ENCODE assay signal across 21 mouse cellular contexts in the genomic region with DNA sequence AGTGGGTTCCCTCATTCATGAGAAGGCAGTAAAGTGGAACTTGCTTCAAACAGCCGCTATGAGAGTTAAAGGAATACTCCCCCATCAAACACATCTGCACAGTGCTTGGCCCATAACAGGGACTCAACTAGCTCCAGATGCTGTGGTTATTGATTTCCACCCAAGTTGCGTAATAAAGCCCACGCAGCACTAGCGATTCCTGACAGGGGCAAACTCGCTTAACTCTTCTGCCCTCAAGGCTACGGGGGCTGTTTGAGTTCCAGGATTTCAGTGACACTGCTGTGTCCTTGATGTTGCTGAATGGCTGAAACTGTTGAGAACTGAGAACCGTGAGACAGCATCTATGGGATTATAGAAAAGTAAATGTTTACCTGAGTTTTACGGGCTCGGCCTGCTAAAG. TPM values are rescaled to one million over a fixed set of nuclear protein-coding genes. Genes with fewer than 3 reads are reported as not detected.
DNase-seq lines count a peak whose midpoint lies in the region; ATAC-seq and TF ChIP-seq lines count a peak whose summit lies in the region.
"Had no signal": no experiment of that assay in that cellular context is flagged by ENCODE, and none has a peak within 500 bp of the region (broad histone marks: within the 10 kb centered on the region; RNA-seq: fewer than 3 reads in every experiment).

No protein-coding gene starts in this region.

- no peak overlapping the region for H3K4me2 ChIP-seq in kidney, postnatal 0 days (ENCODE audit: low read length)
- H3K4me2 ChIP-seq in embryonic facial prominence, embryonic 13.5 days = no peak overlapping the region; the same call in 1 of the 2 replicates
- H3K4me2 ChIP-seq in limb, embryonic 14.5 days (replicated peaks; ENCODE audit: low read depth, low read length, severe bottlenecking) = 0 out of 2 replicates have a peak overlapping the region, but pooled peaks have one; percentile 7
- no peak overlapping the region for H3K4me2 ChIP-seq in hindbrain, embryonic 14.5 days (replicated peaks)
- H3K4me2 ChIP-seq: hindbrain, embryonic 12.5 days; midbrain, embryonic 12.5 days; neural tube, embryonic 12.5 days had no signal

- no peaks in the 10 kb centered on the region for H3K27me3 ChIP-seq in kidney, postnatal 0 days (ENCODE audit: insufficient read depth, low read length)
- H3K27me3 ChIP-seq in embryonic facial prominence, embryonic 13.5 days = no peaks in the 10 kb centered on the region
- H3K27me3 ChIP-seq in limb, embryonic 14.5 days (ENCODE audit: control insufficient read depth, insufficient read depth, low read length) = no peaks in the 10 kb centered on the region
- H3K27me3 ChIP-seq in hindbrain, embryonic 14.5 days (ENCODE audit: control insufficient read depth, insufficient read depth, low read length) = no peaks in the 10 kb centered on the region
- H3K27me3 ChIP-seq: hindbrain, embryonic 12.5 days; midbrain, embryonic 12.5 days; neural tube, embryonic 12.5 days had no signal

- no peak for TF ChIP-seq POLR2A in limb, embryonic 14.5 days (IDR thresholded peaks at IDR 0.05; ENCODE audit: borderline replicate concordance, extremely low read depth, insufficient read depth, insufficient read length)

- WGBS in kidney, postnatal 0 days = 46% methylated on average over 9 of the region's 9 CpGs
- 35% methylated on average over 9 of the region's 9 CpGs for WGBS in embryonic facial prominence, embryonic 13.5 days
- WGBS in limb, embryonic 14.5 days = 24% methylated on average over 9 of the region's 9 CpGs
- WGBS in hindbrain, embryonic 14.5 days = 87% methylated on average over 9 of the region's 9 CpGs

- no peaks in the 10 kb centered on the region for H3K9me3 ChIP-seq in kidney, postnatal 0 days (replicated peaks; ENCODE audit: low read length)
- no peaks in the 10 kb centered on the region for H3K9me3 ChIP-seq in embryonic facial prominence, embryonic 13.5 days
- H3K9me3 ChIP-seq in limb, embryonic 14.5 days (ENCODE audit: control insufficient read depth, low read length) = no peaks in the 10 kb centered on the region
- H3K9me3 ChIP-seq in hindbrain, embryonic 14.5 days (ENCODE audit: control insufficient read depth, low read length) = no peaks in the 10 kb centered on the region
- H3K9me3 ChIP-seq: hindbrain, embryonic 12.5 days; midbrain, embryonic 12.5 days; neural tube, embryonic 12.5 days had no signal

- no peaks in the 10 kb centered on the region for H3K36me3 ChIP-seq in kidney, postnatal 0 days (ENCODE audit: insufficient read depth, low read length)
- H3K36me3 ChIP-seq in embryonic facial prominence, embryonic 13.5 days = no peaks in the 10 kb centered on the region
- H3K36me3 ChIP-seq in limb, embryonic 14.5 days (ENCODE audit: control insufficient read depth, insufficient read depth, low read length) = no peaks in the 10 kb centered on the region
- H3K36me3 ChIP-seq in hindbrain, embryonic 14.5 days (replicated peaks; ENCODE audit: control insufficient read depth, insufficient read depth) = no peaks in the 10 kb centered on the region
- H3K36me3 ChIP-seq: hindbrain, embryonic 12.5 days; midbrain, embryonic 12.5 days; neural tube, embryonic 12.5 days had no signal

- H3K9ac ChIP-seq in kidney, postnatal 0 days (ENCODE audit: low read depth, low read length) = no peak overlapping the region
- H3K9ac ChIP-seq in embryonic facial prominence, embryonic 13.5 days = no peak overlapping the region
- H3K9ac ChIP-seq in limb, embryonic 14.5 days (ENCODE audit: low read depth, low read length, severe bottlenecking) = no peak overlapping the region
- no peak overlapping the region for H3K9ac ChIP-seq in hindbrain, embryonic 14.5 days
- H3K9ac ChIP-seq: hindbrain, embryonic 12.5 days; midbrain, embryonic 12.5 days; neural tube, embryonic 12.5 days had no signal

- DNase-seq in gastrocnemius, postnatal 25 days = peak; percentile 16
- DNase-seq in gastrocnemius, postnatal 10 days = no peak
- peak; percentile 9 for DNase-seq in kidney, postnatal 0 days (ENCODE audit: low spot score)
- no peak for DNase-seq in kidney, postnatal 4 days
- DNase-seq in limb, embryonic 14.5 days (ENCODE audit: low spot score) = peak; percentile 58
- DNase-seq in hindbrain, embryonic 14.5 days (ENCODE audit: low spot score) = no peak
- no peak for DNase-seq in ovary, postnatal 14 days (ENCODE audit: low spot score)
- DNase-seq: cerebellum, adult 2 months; cerebellum, postnatal 36 days; heart, adult 2 months; kidney, postnatal 10 days; lung, postnatal 10 days; right cerebral cortex, adult 18-20 months; thymus, adult 18-20 months had no signal

- ATAC-seq in kidney, postnatal 0 days (replicated peaks; ENCODE audit: low FRiP score, low read depth) = no peak
- no peak for ATAC-seq in embryonic facial prominence, embryonic 13.5 days (ENCODE audit: insufficient number of reproducible peaks, insufficient read depth, low FRiP score, low TSS enrichment, low read depth)
- 0 out of 2 replicates have a peak, but pooled peaks have one; percentile 26 for ATAC-seq in limb, embryonic 14.5 days (ENCODE audit: low FRiP score, low read depth)
- ATAC-seq in hindbrain, embryonic 14.5 days (ENCODE audit: low FRiP score) = no peak
- ATAC-seq: forebrain, embryonic 14.5 days; Patski had no signal

- H3K4me3 ChIP-seq in kidney, postnatal 0 days (replicated peaks; ENCODE audit: low read depth, low read length) = no peak overlapping the region
- H3K4me3 ChIP-seq in embryonic facial prominence, embryonic 13.5 days = no peak overlapping the region
- no peak overlapping the region for H3K4me3 ChIP-seq in limb, embryonic 14.5 days (replicated peaks; ENCODE audit: low read length)
- H3K4me3 ChIP-seq in hindbrain, embryonic 14.5 days (replicated peaks; ENCODE audit: low read length) = no peak overlapping the region
- H3K4me3 ChIP-seq: heart, adult 2 months; hindbrain, embryonic 12.5 days; midbrain, embryonic 12.5 days; neural tube, embryonic 12.5 days had no signal

- no peaks in the 10 kb centered on the region for H3K4me1 ChIP-seq in kidney, postnatal 0 days (replicated peaks; ENCODE audit: insufficient read depth, low read length)
- peaks cover 15% of the 10 kb centered on the region for H3K4me1 ChIP-seq in embryonic facial prominence, embryonic 13.5 days
- peaks cover 11% of the 10 kb centered on the region; the same call in 1 of the 2 replicates for H3K4me1 ChIP-seq in limb, embryonic 14.5 days (ENCODE audit: control insufficient read depth, insufficient read depth, low read length)
- 0 out of 2 replicates have a peak, but pooled peaks cover 6% of the 10 kb centered on the region for H3K4me1 ChIP-seq in hindbrain, embryonic 14.5 days (replicated peaks; ENCODE audit: control insufficient read depth, insufficient read depth, low read length)
- H3K4me1 ChIP-seq: hindbrain, embryonic 12.5 days; midbrain, embryonic 12.5 days; neural tube, embryonic 12.5 days had no signal

- no peak overlapping the region for H3K27ac ChIP-seq in kidney, postnatal 0 days
- H3K27ac ChIP-seq in embryonic facial prominence, embryonic 13.5 days = peak overlapping the region; percentile 35; the same call in 1 of the 2 replicates
- no peak overlapping the region for H3K27ac ChIP-seq in limb, embryonic 14.5 days (replicated peaks; ENCODE audit: low read depth, low read length)
- no peak overlapping the region for H3K27ac ChIP-seq in hindbrain, embryonic 14.5 days
- H3K27ac ChIP-seq: heart, adult 2 months; hindbrain, embryonic 12.5 days; midbrain, embryonic 12.5 days; neural tube, embryonic 12.5 days had no signal

- no peak for TF ChIP-seq CTCF in kidney, postnatal 0 days (IDR thresholded peaks at IDR 0.05; ENCODE audit: low read depth)

RNA-seq across cellular contexts. Expression of gene Neo1, which starts 50.9 kb away (rescaled TPM):
- 10 to 100 TPM; 29.5 to 29.8 TPM for total RNA-seq in gastrocnemius, postnatal 25 days (2021)
- 10 to 100 TPM; 65.9 to 68.0 TPM for total RNA-seq in gastrocnemius, postnatal 10 days (2021)
- 22.4 and 25.3 TPM in 2 replicates for polyA plus RNA-seq in kidney, postnatal 0 days (2015; fragmentation: Nextera tagmentation; extraction: Ambion mirVana)
- 42.6 and 44.3 TPM in 2 replicates for polyA plus RNA-seq in embryonic facial prominence, embryonic 13.5 days (2015; fragmentation: Nextera tagmentation; extraction: Ambion mirVana)
- 83.5 and 95.9 TPM in 2 replicates for polyA plus RNA-seq in limb, embryonic 14.5 days (2012; rRNA removed)
- 57.1 and 63.9 TPM in 2 replicates for polyA plus RNA-seq in limb, embryonic 14.5 days (2014; fragmentation: Nextera tagmentation; extraction: Ambion mirVana)
- 62.1 and 66.9 TPM in 2 replicates for polyA plus RNA-seq in hindbrain, embryonic 14.5 days (2014; fragmentation: Nextera tagmentation; extraction: Ambion mirVana)
- total RNA-seq: megakaryocyte progenitor cell, adult 5-6 weeks had no signal

Comparison
In these comparisons a context has a peak if more than half of its experiments do, and no peak if none do; other contexts are left out.
1. DNase-seq: peak in gastrocnemius, postnatal 25 days (single experiment), kidney, postnatal 0 days (single experiment) and limb, embryonic 14.5 days (single experiment); none in gastrocnemius, postnatal 10 days (single experiment), kidney, postnatal 4 days (0 of 2), hindbrain, embryonic 14.5 days (single experiment) and ovary, postnatal 14 days (single experiment).